Mouse (Mus musculus) layer of hippocampus, postnatal 25 days (tissue): ENCODE data around the gene Cts8. TPM values are rescaled to one million over a fixed set of nuclear protein-coding genes. Genes with fewer than 3 reads are reported as not detected.
A peak's percentile ranks its signal among the peaks of the same experiment; 100 is the strongest.

ENCODE experiments used
- DNase-seq, 2 experiments: peaks; one replicate each; pipeline ENCODE4 v3.0.0; 2022; ENCODE audit warnings: mixed read lengths in 2 of 2, low spot score in 1 of 2; ENCODE audit errors: extremely low spot score in 1 of 2
- total RNA-seq, 2 experiments: library from RNA; stranded (reverse); gene quantifications; 2 replicates each; pipeline ENCODE4 v1.2.3; 2021

Gene Cts8
- total RNA-seq, result not detected

DNA sequence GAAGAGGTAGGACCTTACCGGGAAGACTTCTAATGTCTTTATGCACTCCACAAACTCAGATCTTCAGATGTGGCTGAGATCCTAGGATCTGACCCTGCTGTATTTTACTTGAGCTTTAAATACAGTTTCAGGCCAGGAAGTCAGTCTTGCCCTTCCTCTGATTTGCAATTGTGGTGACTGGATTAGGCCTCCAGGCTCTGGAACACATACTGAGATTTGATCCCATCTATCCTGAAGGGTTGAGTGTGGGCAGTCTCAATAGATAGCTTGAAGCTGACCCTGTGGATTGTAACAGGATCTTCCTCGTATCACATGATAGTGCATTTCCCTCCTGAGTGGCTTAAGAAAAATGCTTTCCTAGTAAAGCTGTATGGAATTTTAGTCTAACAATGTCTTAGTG lies at the start of gene Cts8:
TSS of gene Cts8 (minus strand) at position 101 of the 400 bp plus-strand sequence.
- no peak for DNase-seq

DNA sequence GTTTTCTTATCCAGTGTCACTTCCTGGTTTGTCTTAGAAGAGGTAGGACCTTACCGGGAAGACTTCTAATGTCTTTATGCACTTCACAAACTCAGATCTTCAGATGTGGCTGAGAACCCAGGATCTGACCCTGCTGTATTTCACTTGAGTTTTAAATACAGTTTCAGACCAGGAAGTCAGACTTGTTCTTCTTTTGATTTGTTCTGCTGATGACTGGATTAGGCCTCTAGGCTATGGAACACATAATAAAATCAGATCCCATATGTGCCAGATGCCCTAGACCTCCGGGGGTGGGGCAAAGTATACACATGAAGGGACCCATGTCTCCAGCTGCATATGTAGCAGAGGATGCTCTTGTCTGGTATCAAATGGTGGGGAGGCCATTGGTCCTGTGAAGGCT lies 33.6 kb upstream of the Cts8 start, which contains the start of gene Gm49398:
TSS of gene Gm49398 (minus strand) at position 101 of the 400 bp plus-strand sequence.
- DNase-seq, result no peak

DNA sequence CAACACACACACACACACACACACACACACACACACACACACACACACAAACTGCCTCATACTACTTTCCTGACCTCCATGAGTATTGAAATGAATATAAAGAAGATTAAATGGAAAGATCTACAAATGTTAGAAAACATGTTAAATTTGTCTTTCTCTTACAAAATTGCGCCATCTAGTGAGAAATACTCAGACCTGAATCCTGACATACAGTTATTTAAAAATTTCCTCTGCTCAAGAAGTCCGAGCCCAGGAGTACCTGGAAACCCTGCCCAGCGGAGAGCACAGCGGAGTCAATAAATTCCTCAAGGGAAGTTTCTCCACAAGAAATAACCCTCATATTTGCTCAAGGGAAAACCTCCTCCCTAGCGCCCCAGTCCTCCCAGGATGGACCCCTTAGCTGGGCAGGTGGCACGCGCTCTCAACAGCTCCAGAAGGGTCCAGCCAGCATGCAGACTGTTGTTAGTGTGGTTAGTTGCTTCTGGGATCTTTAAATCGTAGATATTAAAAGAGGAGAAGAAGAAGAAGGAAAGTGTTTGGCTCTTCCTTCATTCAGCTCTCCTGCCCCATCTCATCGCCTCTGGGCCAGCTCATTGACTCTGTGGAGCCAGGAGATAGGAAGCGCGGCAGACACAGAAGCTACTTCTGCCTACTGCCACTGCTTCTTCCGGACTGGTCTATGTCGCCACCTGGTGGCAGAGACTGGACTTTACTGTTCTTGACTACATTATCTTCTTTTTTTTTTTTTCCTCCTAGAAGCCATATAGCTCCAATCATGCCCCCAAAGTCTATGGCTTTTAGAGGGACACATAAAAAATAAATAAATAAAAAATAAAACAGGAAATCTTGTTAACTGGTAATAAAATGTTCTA lies 13.8 kb downstream of the Cts8 start:
- peak; percentile 6 to 41 for DNase-seq

DNA sequence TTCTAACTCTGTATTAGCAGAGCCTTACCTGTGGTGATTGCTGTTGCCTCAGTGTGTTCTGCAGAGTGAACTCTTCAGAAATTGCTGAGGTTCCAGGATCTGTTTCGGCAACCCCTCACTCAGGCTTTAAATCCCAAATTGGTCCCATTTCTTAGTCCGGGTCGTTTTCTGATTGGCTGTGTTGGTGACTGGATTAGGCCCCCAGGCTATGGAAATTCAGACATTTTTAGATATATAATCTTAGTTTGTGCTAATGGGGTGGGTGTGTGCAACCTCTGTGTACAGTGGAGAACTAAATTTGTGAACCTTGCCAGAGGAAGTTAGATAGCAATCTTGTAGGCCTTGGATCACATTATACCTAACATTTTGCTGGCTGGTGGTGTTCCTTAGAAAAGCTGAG lies 51.8 kb downstream of the Cts8 start, which contains the start of gene Cts6:
TSS of gene Cts6 (minus strand) at position 101 of the 400 bp plus-strand sequence.
- DNase-seq, result no peak

Other genes with a start within 250 kb of the Cts8 start
- gene Ctsj, start 249.4 kb downstream of the Cts8 start, total RNA-seq, result not detected
- gene Ctsq, start 214.7 kb downstream of the Cts8 start, total RNA-seq, result not detected
- gene Ctsr, start 91.1 kb downstream of the Cts8 start, total RNA-seq, result not detected
- not detected for gene Cts6, start 51.9 kb downstream of the Cts8 start, total RNA-seq
- not detected for gene Gm49398, start 33.5 kb upstream of the Cts8 start, total RNA-seq
- not detected for gene Cts7, start 102.8 kb upstream of the Cts8 start, total RNA-seq